Mouse (Mus musculus): ENCODE data around the gene Khnyn. TPM values are rescaled to one million over a fixed set of nuclear protein-coding genes. Genes with fewer than 3 reads are reported as not detected.
A peak's percentile ranks its signal among the peaks of the same experiment; 100 is the strongest.

The Khnyn gene
- polyA plus RNA-seq, 1 experiment from 2014 or later, result 12.8 TPM

DNA sequence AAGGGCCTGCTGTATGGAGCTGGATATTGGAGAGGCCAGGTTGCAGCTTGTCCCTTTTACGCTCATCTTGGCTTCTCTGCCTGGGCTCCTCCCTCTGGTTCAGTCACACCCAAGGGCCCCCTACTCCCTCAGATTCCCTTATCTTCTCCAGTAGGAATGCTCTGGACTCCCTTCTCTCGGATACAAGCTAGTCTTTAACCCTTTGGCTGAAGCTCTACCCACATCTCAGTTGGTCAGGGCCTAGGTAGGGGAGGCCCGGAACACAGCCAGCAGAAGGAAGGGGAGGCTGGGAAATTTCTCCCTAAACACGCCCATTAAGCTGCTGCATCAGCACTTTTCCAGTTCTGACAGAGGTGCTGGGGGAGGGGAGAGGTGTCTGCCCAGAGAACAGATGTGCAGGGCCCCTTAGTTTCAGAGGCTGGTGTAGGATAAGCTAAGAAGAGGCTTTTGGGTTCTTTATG lies 29.6 kb upstream of the Khnyn start:
- Histone ChIP-seq H3K36me3 (no peaks in the 10 kb centered on the region), H3K4me3 (peak overlapping the region; percentile 59), H3K9ac (peak overlapping the region; percentile 43), H3K4me1 (peaks cover 61% of the 10 kb centered on the region), H3K9me3 (replicated peaks) (no peaks in the 10 kb centered on the region), H3K27ac (peak overlapping the region; percentile 81), H3K4me2 (peak overlapping the region; percentile 80), H3K27me3 (replicated peaks) (peaks cover 17% of the 10 kb centered on the region)
- ATAC-seq, result no peak
- WGBS (ENCODE audit: insufficient replicate concordance), result 5% methylated on average over 4 of the region's 4 CpGs

GRCm38 (mm10) chr14:55857588-55857987 lies 27.2 kb upstream of the Khnyn start:
- Histone ChIP-seq H3K4me2 (0 out of 2 replicates have a peak overlapping the region, but pooled peaks have one; percentile 2), H3K27ac (no peak overlapping the region), H3K9ac (no peak overlapping the region), H3K36me3 (0 out of 2 replicates have a peak, but pooled peaks cover 3% of the 10 kb centered on the region), H3K9me3 (replicated peaks) (no peaks in the 10 kb centered on the region), H3K4me3 (no peak overlapping the region), H3K27me3 (replicated peaks) (peaks cover 17% of the 10 kb centered on the region), H3K4me1 (peaks cover 58% of the 10 kb centered on the region)
- ATAC-seq, result no peak
- WGBS (ENCODE audit: insufficient replicate concordance), result 43% methylated on average over 4 of the region's 4 CpGs

- H3K9me3 ChIP-seq (replicated peaks), result no peaks in the 10 kb centered on the region
- H3K27ac ChIP-seq, result no peak overlapping the region
- no peaks in the 10 kb centered on the region for H3K27me3 ChIP-seq (replicated peaks)
- no peak overlapping the region for H3K9ac ChIP-seq
- H3K36me3 ChIP-seq, result peaks cover 32% of the 10 kb centered on the region
- no peak for ATAC-seq
- peaks cover 21% of the 10 kb centered on the region for H3K4me1 ChIP-seq
- no peak overlapping the region for H3K4me3 ChIP-seq
- H3K4me2 ChIP-seq, result no peak overlapping the region
- WGBS (ENCODE audit: insufficient replicate concordance), result 71% methylated on average over 6 of the region's 6 CpGs
Observed at GRCm38 (mm10) chr14:55862186-55862585, 22.6 kb upstream of the Khnyn start.

DNA sequence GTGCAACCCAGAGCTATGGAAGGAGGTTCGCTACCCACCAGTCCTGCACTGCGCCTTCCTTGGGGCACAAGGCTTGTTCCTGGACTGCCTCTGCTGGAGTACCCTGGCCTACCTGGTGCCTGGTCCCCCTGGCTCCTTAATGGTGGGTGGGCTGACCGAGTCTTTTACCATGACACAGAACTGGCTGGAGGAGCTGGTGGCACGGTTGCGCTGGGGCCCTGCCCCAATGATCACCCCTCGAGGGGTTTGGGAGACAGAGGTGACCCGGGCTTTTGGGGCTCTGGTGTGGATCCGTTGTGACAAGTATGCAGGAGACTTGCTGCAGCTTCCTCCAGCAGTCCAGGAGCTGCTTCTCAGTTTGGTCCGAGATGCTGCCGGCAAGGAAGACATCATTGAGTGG lies 21.8 kb upstream of the Khnyn start:
- ATAC-seq, result no peak
- no peaks in the 10 kb centered on the region for H3K9me3 ChIP-seq (replicated peaks)
- 81% methylated on average over 10 of the region's 10 CpGs for WGBS (ENCODE audit: insufficient replicate concordance)
- H3K36me3 ChIP-seq, result peaks cover 35% of the 10 kb centered on the region
- H3K9ac ChIP-seq, result no peak overlapping the region
- no peak overlapping the region for H3K27ac ChIP-seq
- peaks cover 13% of the 10 kb centered on the region for H3K4me1 ChIP-seq
- no peak overlapping the region for H3K4me2 ChIP-seq
- H3K4me3 ChIP-seq, result no peak overlapping the region
- H3K27me3 ChIP-seq (replicated peaks), result no peaks in the 10 kb centered on the region

DNA sequence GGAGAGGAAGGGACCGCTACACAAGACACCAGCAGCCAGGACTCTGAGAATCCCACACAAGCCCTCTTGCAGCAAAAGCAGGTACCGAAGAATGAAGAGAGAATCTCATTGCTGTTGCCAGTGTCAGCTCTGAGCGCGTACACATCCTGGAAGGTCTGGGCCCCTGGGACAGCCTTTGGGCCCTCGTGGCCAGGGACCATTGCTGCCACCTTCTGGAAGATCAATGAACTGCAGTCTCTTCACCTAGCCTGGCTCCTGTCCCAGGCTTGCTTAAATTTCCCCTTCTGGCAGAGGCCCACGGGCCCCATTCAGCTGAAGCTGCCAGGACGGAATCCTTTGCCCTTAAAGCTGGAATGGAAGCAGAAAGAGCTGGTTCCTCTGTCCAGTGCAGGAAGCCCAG lies 21.0 kb upstream of the Khnyn start:
- no peaks in the 10 kb centered on the region for H3K27me3 ChIP-seq (replicated peaks)
- H3K36me3 ChIP-seq, result peaks cover 43% of the 10 kb centered on the region
- H3K27ac ChIP-seq, result no peak overlapping the region
- no peak overlapping the region for H3K9ac ChIP-seq
- 40% methylated on average over 7 of the region's 7 CpGs for WGBS (ENCODE audit: insufficient replicate concordance)
- H3K4me2 ChIP-seq, result no peak overlapping the region
- no peak overlapping the region for H3K4me3 ChIP-seq
- ATAC-seq, result 0 out of 2 replicates have a peak, but pooled peaks have one; percentile 35
- H3K4me1 ChIP-seq, result peaks cover 9% of the 10 kb centered on the region
- H3K9me3 ChIP-seq (replicated peaks), result no peaks in the 10 kb centered on the region

DNA sequence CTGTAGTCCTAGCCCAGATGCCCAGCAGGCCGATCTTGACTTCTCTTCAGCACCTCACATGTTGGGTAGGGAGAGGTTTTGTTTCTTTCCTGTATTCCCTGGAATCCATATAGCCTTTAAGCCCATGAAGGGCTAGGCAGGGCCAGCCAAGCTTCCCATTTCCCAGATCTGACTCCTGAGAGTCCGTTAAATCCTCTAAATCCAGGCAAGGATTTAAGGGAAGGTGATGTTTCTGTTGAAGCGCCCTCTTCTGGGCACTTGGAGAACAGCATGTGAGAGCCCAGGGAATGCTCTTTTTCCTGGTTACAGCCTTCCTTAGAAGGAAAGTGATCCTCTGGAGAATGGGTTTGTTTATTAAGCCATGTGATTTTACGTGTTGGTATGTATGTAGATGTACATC lies 17.8 kb upstream of the Khnyn start:
- WGBS (ENCODE audit: insufficient replicate concordance), result 31% methylated on average over 4 of the region's 4 CpGs
- ATAC-seq, result no peak
- Histone ChIP-seq H3K9me3 (replicated peaks) (no peaks in the 10 kb centered on the region), H3K4me3 (no peak overlapping the region), H3K4me2 (no peak overlapping the region), H3K27ac (no peak overlapping the region), H3K36me3 (peaks cover 75% of the 10 kb centered on the region), H3K9ac (no peak overlapping the region), H3K27me3 (replicated peaks) (no peaks in the 10 kb centered on the region), H3K4me1 (peaks cover 3% of the 10 kb centered on the region)

DNA sequence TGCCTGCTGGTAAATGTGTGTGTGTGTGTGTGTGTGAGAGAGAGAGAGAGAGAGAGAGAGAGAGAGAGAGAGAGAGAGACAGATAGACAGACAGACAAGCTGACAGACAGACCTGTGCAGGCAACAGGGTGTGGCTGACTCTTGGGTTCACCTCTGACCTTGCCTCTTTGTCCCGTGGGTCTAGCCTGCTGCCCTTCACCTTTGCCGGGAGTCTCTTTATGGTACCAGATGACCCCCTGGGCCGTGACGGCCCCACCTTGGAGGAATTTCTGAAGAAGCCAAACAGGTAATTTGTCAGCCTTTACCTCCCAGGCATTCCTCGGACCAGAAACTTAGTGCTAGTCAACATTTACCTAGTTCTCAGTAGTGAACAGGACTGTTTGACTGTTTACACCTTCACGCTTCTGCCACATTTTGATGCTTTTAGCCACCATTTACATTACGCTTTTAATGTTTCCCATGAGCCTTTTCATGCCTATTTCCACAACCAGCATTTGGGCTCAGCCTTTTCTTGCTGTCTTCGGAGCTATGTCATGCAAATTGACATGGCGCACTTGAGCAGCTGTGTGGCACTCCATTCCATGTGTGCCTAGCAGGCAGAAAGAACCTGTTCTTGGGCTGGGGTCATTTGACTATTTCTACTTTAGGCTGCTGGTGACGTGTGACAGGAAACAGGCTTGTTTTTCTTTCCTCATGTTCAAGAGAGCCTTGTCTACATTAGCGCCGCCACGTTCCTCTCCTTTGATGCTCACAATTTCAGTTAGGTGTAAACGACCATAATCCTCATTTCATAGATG lies 16.3 kb upstream of the Khnyn start:
- H3K4me1 ChIP-seq, result peaks cover 1% of the 10 kb centered on the region; the same call in 1 of the 2 replicates
- ATAC-seq, result no peak
- 76% methylated on average over 14 of the region's 14 CpGs for WGBS (ENCODE audit: insufficient replicate concordance)
- H3K9me3 ChIP-seq (replicated peaks), result no peaks in the 10 kb centered on the region
- H3K4me3 ChIP-seq, result no peak overlapping the region
- H3K9ac ChIP-seq, result no peak overlapping the region
- H3K36me3 ChIP-seq, result peaks cover 72% of the 10 kb centered on the region
- H3K4me2 ChIP-seq, result no peak overlapping the region
- no peak overlapping the region for H3K27ac ChIP-seq
- H3K27me3 ChIP-seq (replicated peaks), result no peaks in the 10 kb centered on the region; the same call in 1 of the 2 replicates

GRCm38 (mm10) chr14:55869538-55869937 lies 15.2 kb upstream of the Khnyn start:
- Histone ChIP-seq H3K9me3 (replicated peaks) (no peaks in the 10 kb centered on the region), H3K4me2 (no peak overlapping the region), H3K9ac (no peak overlapping the region), H3K4me3 (no peak overlapping the region), H3K27me3 (replicated peaks) (no peaks in the 10 kb centered on the region; the same call in 1 of the 2 replicates), H3K36me3 (peaks cover 65% of the 10 kb centered on the region), H3K27ac (no peak overlapping the region), H3K4me1 (peaks cover 11% of the 10 kb centered on the region; the same call in 1 of the 2 replicates)
- ATAC-seq, result no peak
- 84% methylated on average over 6 of the region's 6 CpGs for WGBS (ENCODE audit: insufficient replicate concordance)

- peaks cover 48% of the 10 kb centered on the region for H3K36me3 ChIP-seq
- WGBS (ENCODE audit: insufficient replicate concordance), result 75% methylated on average over 12 of the region's 12 CpGs
- no peak overlapping the region for H3K27ac ChIP-seq
- H3K27me3 ChIP-seq (replicated peaks), result peaks cover 10% of the 10 kb centered on the region; the same call in 1 of the 2 replicates
- peaks cover 11% of the 10 kb centered on the region; the same call in 1 of the 2 replicates for H3K4me1 ChIP-seq
- H3K9ac ChIP-seq, result no peak overlapping the region
- H3K4me2 ChIP-seq, result no peak overlapping the region
- no peaks in the 10 kb centered on the region for H3K9me3 ChIP-seq (replicated peaks)
- H3K4me3 ChIP-seq, result no peak overlapping the region
- ATAC-seq, result no peak
Observed at GRCm38 (mm10) chr14:55872039-55872438, 12.7 kb upstream of the Khnyn start.

GRCm38 (mm10) chr14:55872551-55872950 lies 12.2 kb upstream of the Khnyn start:
- no peak for ATAC-seq
- Histone ChIP-seq H3K27me3 (replicated peaks) (peaks cover 13% of the 10 kb centered on the region; the same call in 1 of the 2 replicates), H3K4me1 (peaks cover 11% of the 10 kb centered on the region; the same call in 1 of the 2 replicates), H3K9me3 (replicated peaks) (no peaks in the 10 kb centered on the region), H3K9ac (no peak overlapping the region), H3K4me3 (no peak overlapping the region), H3K36me3 (peaks cover 48% of the 10 kb centered on the region), H3K4me2 (no peak overlapping the region), H3K27ac (no peak overlapping the region)
- WGBS (ENCODE audit: insufficient replicate concordance), result 74% methylated on average over 17 of the region's 17 CpGs

DNA sequence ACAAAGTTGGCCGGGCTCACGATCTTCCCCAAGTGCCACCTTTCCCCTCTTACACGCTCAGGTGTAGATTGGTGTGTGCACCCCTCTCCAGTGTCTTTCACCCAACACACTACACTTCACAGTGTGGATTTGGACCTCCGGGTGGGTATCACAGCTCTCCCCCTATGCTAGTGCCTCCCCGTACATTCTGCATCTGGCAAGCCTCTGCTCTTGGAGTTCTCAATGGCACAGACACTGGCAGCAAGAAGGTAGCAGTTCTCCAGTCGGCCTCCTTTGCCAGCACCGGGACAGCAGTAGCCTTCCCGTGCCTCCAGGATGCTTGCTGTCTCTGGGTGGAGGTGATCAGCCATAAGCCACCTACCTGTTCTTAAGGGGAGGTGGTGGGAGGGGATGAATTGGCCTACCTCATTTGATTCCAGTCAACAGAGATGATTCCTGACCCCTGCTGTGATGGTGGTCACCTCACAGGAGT lies 11.5 kb upstream of the Khnyn start:
- Histone ChIP-seq H3K9me3 (replicated peaks) (no peaks in the 10 kb centered on the region), H3K4me1 (peaks cover 16% of the 10 kb centered on the region; the same call in 1 of the 2 replicates), H3K4me3 (no peak overlapping the region), H3K9ac (no peak overlapping the region), H3K27me3 (replicated peaks) (peaks cover 19% of the 10 kb centered on the region), H3K27ac (no peak overlapping the region), H3K4me2 (peak overlapping the region; percentile 69), H3K36me3 (peaks cover 42% of the 10 kb centered on the region)
- WGBS (ENCODE audit: insufficient replicate concordance), result 74% methylated on average over 8 of the region's 8 CpGs
- ATAC-seq, result no peak
